Mouse (Mus musculus) E14TG2a.4 (cell line): ENCODE measurements around the gene Inafm2.

ENCODE experiments used
- CTCF ChIP-seq: conservative IDR thresholded peaks from 2 replicates; pipeline ENCODE4 v1.5.1; 2014; ENCODE audit warnings: low read length
- NANOG ChIP-seq: IDR thresholded peaks from 2 replicates; pipeline ENCODE4 v1.6.1; 2014; ENCODE audit warnings: borderline replicate concordance, low read length, mixed read lengths

GRCm38 (mm10) chr2:118733341-118733740 lies 12.2 kb upstream of the Inafm2 start:
- TF ChIP-seq CTCF (no peak), NANOG (no peak)
